Mouse (Mus musculus) CH12.LX (cell line): Measurements from ENCODE around the gene Xcl1. TPM values are rescaled to one million over a fixed set of nuclear protein-coding genes. Genes with fewer than 3 reads are reported as not detected.

Experiments
- DNase-seq: peaks from one replicate; pipeline ENCODE4 v3.0.0-alpha.2; 2013; ENCODE audit errors: extremely low read depth
- H3K27ac ChIP-seq: 2 replicates; pipeline ENCODE4 v1.5.1; 2012; ENCODE audit warnings: low read depth, mild to moderate bottlenecking, control low read depth, moderate library complexity; ENCODE audit not compliant: insufficient read depth
- H3K27me3 ChIP-seq: replicated peaks from 2 replicates; pipeline ENCODE3; 2012; ENCODE audit warnings: inconsistent platforms
- H3K36me3 ChIP-seq, 2 experiments: replicated peaks in 1 of 2; 2 replicates each; pipeline versions ENCODE3 to v1.6.1; 2012; ENCODE audit warnings: inconsistent platforms in 1 of 2, low read length in 1 of 2, mild to moderate bottlenecking in 1 of 2, mixed read lengths in 1 of 2, moderate library complexity in 1 of 2; ENCODE audit not compliant: control insufficient read depth in 1 of 2, insufficient read depth in 1 of 2
- H3K4me1 ChIP-seq, 2 experiments: 2 replicates each; pipeline ENCODE4 v1.6.1; 2012; ENCODE audit warnings: inconsistent platforms in 1 of 2, moderate library complexity in 1 of 2; ENCODE audit not compliant: insufficient read depth in 2 of 2, control insufficient read depth in 1 of 2
- H3K4me2 ChIP-seq: 2 replicates; pipeline ENCODE4 v1.6.1; 2012; ENCODE audit warnings: low read depth, mild to moderate bottlenecking, control low read depth; ENCODE audit not compliant: poor library complexity, insufficient read depth, severe bottlenecking
- H3K4me3 ChIP-seq, 3 experiments: fragments of 150-350 bp in 1 of 3; sonication (generic) in 1 of 3; replicated peaks in 1 of 3; 2 replicates each; pipeline versions ENCODE3 to v1.5.1; 2011 to 2012; ENCODE audit warnings: low read depth in 2 of 3, low read length in 2 of 3, mild to moderate bottlenecking in 2 of 3, moderate library complexity in 2 of 3, control low read depth in 1 of 3, improper control_type of control experiment in 1 of 3, inconsistent platforms in 1 of 3, mixed read lengths in 1 of 3; ENCODE audit not compliant: poor library complexity in 1 of 3
- H3K79me2 ChIP-seq: replicated peaks from 2 replicates; pipeline ENCODE4 v1.6.1; 2012; ENCODE audit warnings: mild to moderate bottlenecking, moderate library complexity; ENCODE audit not compliant: control insufficient read depth, poor library complexity, insufficient read depth, severe bottlenecking; ENCODE audit errors: extremely low read depth
- H3K9ac ChIP-seq: 2 replicates; pipeline ENCODE4 v1.6.1; 2012; ENCODE audit warnings: low read depth, mild to moderate bottlenecking, control low read depth, moderate library complexity; ENCODE audit not compliant: insufficient read depth
- H3K9me3 ChIP-seq: replicated peaks from 2 replicates; pipeline ENCODE3; 2012; ENCODE audit warnings: low read length, inconsistent platforms, mixed read lengths
- BHLHE40 ChIP-seq: IDR thresholded peaks from 2 replicates; pipeline ENCODE4 v1.6.1; 2011; ENCODE audit warnings: mild to moderate bottlenecking, low read depth, low read length, improper control_type of control experiment
- CHD1 ChIP-seq: IDR thresholded peaks from 2 replicates; pipeline ENCODE4 v1.6.1; 2012; ENCODE audit warnings: low read depth, low read length, improper control_type of control experiment, inconsistent platforms
- CHD2 ChIP-seq: IDR thresholded peaks from 2 replicates; pipeline ENCODE4 v1.6.1; 2011; ENCODE audit warnings: low read length, improper control_type of control experiment
- CTCF ChIP-seq, 2 experiments: IDR thresholded peaks in 1 of 2; conservative IDR thresholded peaks in 1 of 2; 2 replicates each; pipeline ENCODE4 v1.5.1; 2011 to 2012; ENCODE audit warnings: low read depth in 2 of 2, low read length in 2 of 2, improper control_type of control experiment in 1 of 2, inconsistent platforms in 1 of 2, mild to moderate bottlenecking in 1 of 2, moderate library complexity in 1 of 2
- E2F4 ChIP-seq: IDR thresholded peaks from 2 replicates; pipeline ENCODE4 v1.6.1; 2011; ENCODE audit warnings: low read depth, low read length, improper control_type of control experiment; ENCODE audit not compliant: insufficient replicate concordance
- ELF1 ChIP-seq: IDR thresholded peaks from 2 replicates; pipeline ENCODE4 v1.6.1; 2014; ENCODE audit warnings: low read depth, mild to moderate bottlenecking, inconsistent platforms, low read length, improper control_type of control experiment
- ETS1 ChIP-seq: conservative IDR thresholded peaks from 2 replicates; pipeline ENCODE4 v1.6.1; 2012; ENCODE audit warnings: low read depth, mild to moderate bottlenecking, inconsistent platforms, low read length, improper control_type of control experiment, moderate library complexity
- GABPA ChIP-seq: IDR thresholded peaks from 2 replicates; pipeline ENCODE4 v1.6.1; 2012; ENCODE audit warnings: low read depth, low read length, improper control_type of control experiment, inconsistent platforms; ENCODE audit not compliant: insufficient replicate concordance
- IRF4 ChIP-seq: IDR thresholded peaks from 2 replicates; pipeline ENCODE4 v1.6.1; 2014; ENCODE audit warnings: low read depth, mild to moderate bottlenecking, inconsistent platforms, low read length, improper control_type of control experiment
- KAT2A ChIP-seq: IDR thresholded peaks from 2 replicates; pipeline ENCODE4 v1.6.1; 2012; ENCODE audit warnings: low read length, improper control_type of control experiment, inconsistent platforms; ENCODE audit not compliant: insufficient replicate concordance
- MAFK ChIP-seq: IDR thresholded peaks from 2 replicates; pipeline ENCODE4 v1.6.1; 2011; ENCODE audit warnings: low read length, improper control_type of control experiment; ENCODE audit not compliant: insufficient replicate concordance
- MAX ChIP-seq: IDR thresholded peaks from 2 replicates; pipeline ENCODE4 v1.6.1; 2011; ENCODE audit warnings: low read length, improper control_type of control experiment
- MAZ ChIP-seq: IDR thresholded peaks from 2 replicates; pipeline ENCODE4 v1.6.1; 2012; ENCODE audit warnings: low read depth, mild to moderate bottlenecking, inconsistent platforms, low read length, improper control_type of control experiment, moderate library complexity
- MEF2A ChIP-seq: IDR thresholded peaks from 2 replicates; pipeline ENCODE4 v1.6.1; 2014; ENCODE audit warnings: low read depth, mild to moderate bottlenecking, inconsistent platforms, low read length, improper control_type of control experiment, borderline replicate concordance
- MXI1 ChIP-seq: IDR thresholded peaks from 2 replicates; pipeline ENCODE4 v1.6.1; 2011; ENCODE audit warnings: mild to moderate bottlenecking, low read depth, low read length, improper control_type of control experiment
- MYC ChIP-seq: IDR thresholded peaks from 2 replicates; pipeline ENCODE4 v1.6.1; 2011; ENCODE audit warnings: low read depth, mild to moderate bottlenecking, improper control_type of control experiment, low read length
- NELFE ChIP-seq: IDR thresholded peaks from 2 replicates; pipeline ENCODE4 v1.6.1; 2011; ENCODE audit warnings: low read depth, low read length, improper control_type of control experiment
- NRF1 ChIP-seq: IDR thresholded peaks from 2 replicates; pipeline ENCODE4 v1.6.1; 2014; ENCODE audit warnings: low read depth, mild to moderate bottlenecking, inconsistent platforms, low read length, improper control_type of control experiment, moderate library complexity
- PAX5 ChIP-seq: IDR thresholded peaks from 2 replicates; pipeline ENCODE4 v1.6.1; 2012; ENCODE audit warnings: low read length, inconsistent platforms, mixed read lengths
- POLR2A ChIP-seq: IDR thresholded peaks from 2 replicates; pipeline ENCODE4 v1.6.1; 2011; ENCODE audit warnings: low read depth, mild to moderate bottlenecking, improper control_type of control experiment, low read length
- RCOR1 ChIP-seq: conservative IDR thresholded peaks from 2 replicates; pipeline ENCODE4 v1.6.1; 2012; ENCODE audit warnings: low read depth, mild to moderate bottlenecking, inconsistent platforms, low read length, improper control_type of control experiment
- SIN3A ChIP-seq: IDR thresholded peaks from 2 replicates; pipeline ENCODE4 v1.6.1; 2012; ENCODE audit warnings: low read length, improper control_type of control experiment, inconsistent platforms
- SMC3 ChIP-seq: IDR thresholded peaks from 2 replicates; pipeline ENCODE4 v1.6.1; 2011; ENCODE audit warnings: low read depth, low read length, improper control_type of control experiment
- TBP ChIP-seq: conservative IDR thresholded peaks from 2 replicates; pipeline ENCODE4 v1.6.1; 2011; ENCODE audit warnings: low read depth, low read length, improper control_type of control experiment
- TCF12 ChIP-seq: IDR thresholded peaks from 2 replicates; pipeline ENCODE4 v1.6.1; 2014; ENCODE audit warnings: low read depth, mild to moderate bottlenecking, inconsistent platforms, low read length, improper control_type of control experiment
- USF2 ChIP-seq: conservative IDR thresholded peaks from 2 replicates; pipeline ENCODE4 v1.6.1; 2011; ENCODE audit warnings: low read depth, low read length, improper control_type of control experiment
- ZMIZ1 ChIP-seq: IDR thresholded peaks from 2 replicates; pipeline ENCODE4 v1.6.1; 2012; ENCODE audit warnings: low read depth, mild to moderate bottlenecking, inconsistent platforms, low read length, improper control_type of control experiment
- dilution Hi-C: fragments of 300-500 bp; cut with MboI; formaldehyde crosslinking; loops from 2 replicates; pipeline ENCODE4 v1.14.3; 2020; ENCODE audit warnings: low sequenced_read_pairs; ENCODE audit not compliant: extremely low pct_unique_long_range_greater_than_20kb, extremely low pct_ligation_motif_present
- in situ Hi-C: fragments of 300-500 bp; cut with MboI; formaldehyde crosslinking; loops from 3 replicates; pipeline ENCODE4 v1.14.3; 2019; ENCODE audit warnings: low sequenced_read_pairs, low pct_ligation_motif_present, low pct_unique_long_range_greater_than_20kb, mixed read lengths
- polyA plus RNA-seq: library from polyadenylated mRNA; unstranded; fragments of >175 nt; gene quantifications from 2 replicates; pipeline ENCODE4 v1.2.1, GENCODE M21; 2012; ENCODE audit warnings: low read depth; ENCODE audit not compliant: insufficient read length
- total RNA-seq, 2 experiments: library from RNA; depleted of rRNA; stranded (reverse); fragments of 300-350 nt in 1 of 2; fragments of >200 nt in 1 of 2; gene quantifications; 2 replicates each; pipeline ENCODE4 v1.2.3; 2012 to 2014

Xcl1 gene
- total and polyA plus RNA-seq, 3 experiments: 0.46 to 0.68 TPM; not detected in 1

DNA sequence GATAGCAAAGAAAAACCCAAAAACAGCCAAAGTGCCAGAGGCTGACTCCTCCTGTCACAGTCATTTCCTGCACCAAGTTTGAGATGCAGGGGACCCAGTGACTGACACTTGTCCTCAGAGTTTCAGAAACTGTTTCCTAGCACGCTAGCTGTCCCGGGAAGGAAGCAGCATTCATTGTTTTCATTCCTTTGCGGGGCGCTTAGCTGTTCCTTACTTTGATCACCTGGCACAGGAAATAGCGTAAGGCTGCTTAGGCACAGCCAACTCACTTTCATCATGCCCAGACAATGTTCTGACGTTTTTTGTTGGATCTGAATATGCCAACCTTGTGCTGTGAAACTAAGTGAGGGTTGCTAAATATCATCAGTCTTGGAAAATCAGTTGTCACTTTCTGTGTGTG, 46.8 kb downstream of the Xcl1 start:
- Histone ChIP-seq H3K27me3 (no peaks in the 10 kb centered on the region), H3K9ac (no peak overlapping the region), H3K79me2 (no peaks in the 10 kb centered on the region), H3K4me2 (no peak overlapping the region; the same call in 1 of the 2 replicates), H3K4me3 (no peak overlapping the region), H3K36me3 (no peaks in the 10 kb centered on the region), H3K27ac (no peak overlapping the region), H3K9me3 (no peaks in the 10 kb centered on the region), H3K4me1 (no peaks in the 10 kb centered on the region)
- in situ Hi-C loops: loop anchor here (25.0 kb wide), 1 partner anchor 526 kb away; no protein-coding TSS in a partner anchor
- TF ChIP-seq IRF4 (no peak), MYC (no peak), KAT2A (no peak), MAZ (no peak), POLR2A (no peak), ELF1 (no peak), CTCF (conservative IDR thresholded peaks at IDR 0.05 in 1 of 2, IDR thresholded peaks at IDR 0.05 in 1 of 2; ENCODE audit: low read depth in 2 of 2, low read length in 2 of 2) (no peak), BHLHE40 (no peak), RCOR1 (no peak), SMC3 (no peak), MXI1 (no peak), ZMIZ1 (no peak), MAFK (no peak), NELFE (no peak), NRF1 (no peak), PAX5 (no peak), GABPA (no peak), MEF2A (no peak), ETS1 (no peak)
- dilution Hi-C loops: no loop called here
- no peak for DNase-seq

GRCm38 (mm10) chr1:164887775-164888174, 47.6 kb downstream of the Xcl1 start:
- Histone ChIP-seq H3K79me2 (no peaks in the 10 kb centered on the region), H3K27me3 (no peaks in the 10 kb centered on the region), H3K9ac (no peak overlapping the region), H3K4me2 (no peak overlapping the region), H3K27ac (no peak overlapping the region), H3K36me3 (no peaks in the 10 kb centered on the region), H3K4me1 (no peaks in the 10 kb centered on the region), H3K4me3 (no peak overlapping the region), H3K9me3 (no peaks in the 10 kb centered on the region)
- TF ChIP-seq BHLHE40: no peak
- no peak for TF ChIP-seq MAX
- TF ChIP-seq E2F4: no peak
- no peak for TF ChIP-seq CHD2
- TF ChIP-seq RCOR1: no peak
- TF ChIP-seq KAT2A: no peak
- TF ChIP-seq MEF2A: no peak
- no peak for TF ChIP-seq TCF12
- TF ChIP-seq PAX5: no peak
- TF ChIP-seq SIN3A: no peak
- TF ChIP-seq MYC: no peak
- TF ChIP-seq USF2: no peak
- TF ChIP-seq ELF1: no peak
- no peak for TF ChIP-seq GABPA
- TF ChIP-seq POLR2A: no peak
- no peak for TF ChIP-seq IRF4
- TF ChIP-seq TBP: no peak
- TF ChIP-seq CHD1: no peak
- TF ChIP-seq SMC3: no peak
- TF ChIP-seq MXI1: no peak
- in situ Hi-C loops: loop anchor here (25.0 kb wide), 1 partner anchor 525 kb away; no protein-coding TSS in a partner anchor
- dilution Hi-C loops: no loop called here
- no peak for DNase-seq
